Comparison of ENCODE assay signal across 9 mouse cellular contexts in the genomic region with DNA sequence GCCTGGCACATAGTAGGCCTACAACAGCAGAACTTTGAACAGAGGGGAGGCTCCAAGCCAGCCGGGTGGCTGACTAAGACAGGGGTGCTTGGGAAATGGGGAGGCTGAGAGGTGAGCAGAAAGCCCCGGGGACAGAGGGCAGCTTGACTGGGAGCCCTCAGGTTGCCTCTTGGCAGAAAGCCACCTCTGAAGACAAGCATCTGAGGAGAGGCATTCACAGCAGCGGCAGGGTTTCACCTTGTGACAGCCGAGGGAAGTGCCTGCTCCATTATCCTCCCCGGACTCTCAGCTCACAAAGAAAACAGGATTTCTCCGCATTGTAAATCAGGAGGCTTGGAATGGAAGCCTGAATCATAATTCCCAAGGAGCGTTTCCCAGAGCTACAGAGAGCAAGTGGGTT.
A peak's percentile ranks its signal among the peaks of the same experiment; 100 is the strongest.
DNase-seq lines count a peak whose midpoint lies in the region; ATAC-seq and TF ChIP-seq lines count a peak whose summit lies in the region.
"Had no signal": no experiment of that assay in that cellular context is flagged by ENCODE, and none has a peak within 500 bp of the region (broad histone marks: within the 10 kb centered on the region; RNA-seq: fewer than 3 reads in every experiment).

No protein-coding gene starts in this region.

- intact Hi-C loops in heart, postnatal 14 days (cut with DNase I), result loop anchor here (5.0 kb wide), 1 partner anchor 255 kb away; no protein-coding TSS in a partner anchor

- TF ChIP-seq CTCF in stomach, postnatal 0 days (IDR thresholded peaks at IDR 0.05; ENCODE audit: low read depth), result peak; percentile 10; the same call in 1 of the 2 replicates

- peaks cover 56% of the 10 kb centered on the region for H3K4me1 ChIP-seq in heart, embryonic 12.5 days (replicated peaks)
- peaks cover 25% of the 10 kb centered on the region for H3K4me1 ChIP-seq in neural tube, embryonic 12.5 days
- peaks cover 18% of the 10 kb centered on the region for H3K4me1 ChIP-seq in kidney, embryonic 14.5 days (ENCODE audit: control insufficient read depth, insufficient read depth, low read length)
- H3K4me1 ChIP-seq in stomach, postnatal 0 days (replicated peaks; ENCODE audit: control insufficient read depth, insufficient read depth), result peaks cover 4% of the 10 kb centered on the region; the same call in 1 of the 2 replicates

- H3K4me2 ChIP-seq in heart, embryonic 12.5 days, result no peak overlapping the region
- no peak overlapping the region for H3K4me2 ChIP-seq in neural tube, embryonic 12.5 days (replicated peaks)
- 0 out of 2 replicates have a peak overlapping the region, but pooled peaks have one; percentile 8 for H3K4me2 ChIP-seq in kidney, embryonic 14.5 days (replicated peaks; ENCODE audit: low read depth, low read length)
- H3K4me2 ChIP-seq in stomach, postnatal 0 days (replicated peaks; ENCODE audit: low read depth), result no peak overlapping the region
- H3K4me2 ChIP-seq: limb, embryonic 15.5 days had no signal

- peak overlapping the region; percentile 98 for H3K27ac ChIP-seq in heart, embryonic 12.5 days (ENCODE audit: poor library complexity, severe bottlenecking)
- H3K27ac ChIP-seq in neural tube, embryonic 12.5 days, result no peak overlapping the region
- no peak overlapping the region for H3K27ac ChIP-seq in kidney, embryonic 14.5 days (ENCODE audit: low read depth, low read length)
- H3K27ac ChIP-seq in stomach, postnatal 0 days (replicated peaks), result no peak overlapping the region

- no peaks in the 10 kb centered on the region for H3K27me3 ChIP-seq in heart, embryonic 12.5 days (replicated peaks)
- H3K27me3 ChIP-seq in neural tube, embryonic 12.5 days (replicated peaks), result no peaks in the 10 kb centered on the region
- no peaks in the 10 kb centered on the region for H3K27me3 ChIP-seq in kidney, embryonic 14.5 days (ENCODE audit: control insufficient read depth, insufficient read depth, low read length)
- no peaks in the 10 kb centered on the region for H3K27me3 ChIP-seq in stomach, postnatal 0 days (ENCODE audit: control insufficient read depth, insufficient read depth, low read length)
- H3K27me3 ChIP-seq: limb, embryonic 15.5 days had no signal

- H3K9ac ChIP-seq in heart, embryonic 12.5 days, result no peak overlapping the region
- 0 out of 2 replicates have a peak overlapping the region, but pooled peaks have one; percentile 2 for H3K9ac ChIP-seq in neural tube, embryonic 12.5 days
- no peak overlapping the region for H3K9ac ChIP-seq in kidney, embryonic 14.5 days (ENCODE audit: low read depth, low read length)
- no peak overlapping the region for H3K9ac ChIP-seq in stomach, postnatal 0 days (ENCODE audit: low read length)
- H3K9ac ChIP-seq: limb, embryonic 15.5 days had no signal

- TF ChIP-seq EP300 in stomach, postnatal 0 days (optimal IDR thresholded peaks at IDR 0.05), result no peak

- no peaks in the 10 kb centered on the region for H3K36me3 ChIP-seq in heart, embryonic 12.5 days
- no peaks in the 10 kb centered on the region for H3K36me3 ChIP-seq in neural tube, embryonic 12.5 days
- H3K36me3 ChIP-seq in kidney, embryonic 14.5 days (ENCODE audit: control insufficient read depth, insufficient read depth, low read length), result no peaks in the 10 kb centered on the region
- no peaks in the 10 kb centered on the region for H3K36me3 ChIP-seq in stomach, postnatal 0 days (ENCODE audit: control insufficient read depth, insufficient read depth, low read length)
- H3K36me3 ChIP-seq: limb, embryonic 15.5 days had no signal

- H3K9me3 ChIP-seq in heart, embryonic 12.5 days (replicated peaks), result no peaks in the 10 kb centered on the region
- no peaks in the 10 kb centered on the region for H3K9me3 ChIP-seq in neural tube, embryonic 12.5 days
- no peaks in the 10 kb centered on the region for H3K9me3 ChIP-seq in kidney, embryonic 14.5 days (ENCODE audit: control insufficient read depth, low read length)
- no peaks in the 10 kb centered on the region for H3K9me3 ChIP-seq in stomach, postnatal 0 days (ENCODE audit: control insufficient read depth, low read length)
- H3K9me3 ChIP-seq: limb, embryonic 15.5 days had no signal

- 19% methylated on average over 7 of the region's 7 CpGs for WGBS in heart, embryonic 12.5 days
- 24% methylated on average over 7 of the region's 7 CpGs for WGBS in neural tube, embryonic 12.5 days
- WGBS in kidney, embryonic 14.5 days, result 11% methylated on average over 7 of the region's 7 CpGs
- WGBS in stomach, postnatal 0 days, result 26% methylated on average over 7 of the region's 7 CpGs

- ATAC-seq in heart, embryonic 12.5 days (ENCODE audit: insufficient number of reproducible peaks, low FRiP score), result no peak
- ATAC-seq in neural tube, embryonic 12.5 days (ENCODE audit: low FRiP score, low read depth), result no peak; the same call in 1 of the 2 replicates
- no peak for ATAC-seq in kidney, embryonic 14.5 days (ENCODE audit: low FRiP score, low TSS enrichment)
- no peak for ATAC-seq in stomach, postnatal 0 days (ENCODE audit: low FRiP score, low TSS enrichment)
- ATAC-seq in activated CD4-positive, CD25-positive, alpha-beta regulatory T cell, adult 4 months, result no peak

- H3K4me3 ChIP-seq in heart, embryonic 12.5 days, result no peak overlapping the region
- H3K4me3 ChIP-seq in neural tube, embryonic 12.5 days, result no peak overlapping the region
- no peak overlapping the region for H3K4me3 ChIP-seq in kidney, embryonic 14.5 days (ENCODE audit: low read length)
- no peak overlapping the region for H3K4me3 ChIP-seq in stomach, postnatal 0 days (ENCODE audit: low read depth, low read length)
- H3K4me3 ChIP-seq: limb, embryonic 15.5 days had no signal

- no peak for DNase-seq in heart, postnatal 14 days
- no peak for DNase-seq in neural tube, embryonic 10.5 days (ENCODE audit: extremely low spot score, low spot score)
- DNase-seq in stomach, postnatal 0 days (ENCODE audit: low spot score), result peak; percentile 47
- DNase-seq in cerebellum, adult 11 months, result no peak
